Mouse (Mus musculus): ENCODE results near the gene Elobl. TPM values are rescaled to one million over a fixed set of nuclear protein-coding genes. Genes with fewer than 3 reads are reported as not detected.

Elobl gene
- polyA plus RNA-seq, 1 experiment from 2014 or later, result not detected

GRCm38 (mm10) chr11:88973776-88974701 lies 7.3 kb upstream of the Elobl start:
- no peaks in the 10 kb centered on the region for H3K27me3 ChIP-seq (ENCODE audit: insufficient read depth, low read length)
- H3K27ac ChIP-seq (ENCODE audit: low read depth), result peak overlapping the region; percentile 85
- peak overlapping the region; percentile 74 for H3K9ac ChIP-seq
- no peaks in the 10 kb centered on the region for H3K36me3 ChIP-seq (ENCODE audit: insufficient read depth)
- H3K9me3 ChIP-seq (ENCODE audit: low read depth, low read length), result no peaks in the 10 kb centered on the region
- H3K4me3 ChIP-seq (ENCODE audit: low read depth, low read length), result peak overlapping the region; percentile 65
- H3K4me2 ChIP-seq, result peak overlapping the region; percentile 79
- DNase-seq (peak; percentile 98), ATAC-seq (ENCODE audit: insufficient read depth) (peak; percentile 86)
- H3K4me1 ChIP-seq (ENCODE audit: insufficient read depth), result no peaks in the 10 kb centered on the region
- TF ChIP-seq CTCF (IDR thresholded peaks at IDR 0.05; ENCODE audit: low read depth), result peak; percentile 84
- 1% methylated on average over 62 of the region's 62 CpGs for WGBS

- Histone ChIP-seq H3K27me3 (ENCODE audit: insufficient read depth, low read length) (no peaks in the 10 kb centered on the region), H3K9me3 (ENCODE audit: low read depth, low read length) (no peaks in the 10 kb centered on the region), H3K27ac (ENCODE audit: low read depth) (no peak within 1 kb of the TSS), H3K4me3 (ENCODE audit: low read depth, low read length) (no peak within 1 kb of the TSS), H3K4me2 (no peak within 1 kb of the TSS), H3K36me3 (ENCODE audit: insufficient read depth) (no peaks in the 10 kb centered on the region), H3K9ac (no peak within 1 kb of the TSS), H3K4me1 (ENCODE audit: insufficient read depth) (no peaks in the 10 kb centered on the region)
- ATAC-seq (ENCODE audit: insufficient read depth) (no peak), DNase-seq (peak; percentile 26)
- TF ChIP-seq CTCF (IDR thresholded peaks at IDR 0.05; ENCODE audit: low read depth), result no peak
- whole genome bisulfite sequencing, result 25% methylated on average over 2 of the region's 2 CpGs
Measured at GRCm38 (mm10) chr11:88970202-88970732, 3.5 kb upstream of the Elobl start, which contains the start of gene Coil. Coil (plus strand) TSS chr11:88970252.

- Histone ChIP-seq H3K9ac (no peak overlapping the region), H3K4me3 (ENCODE audit: low read depth, low read length) (no peak overlapping the region), H3K9me3 (ENCODE audit: low read depth, low read length) (no peaks in the 10 kb centered on the region), H3K27ac (ENCODE audit: low read depth) (no peak overlapping the region), H3K27me3 (ENCODE audit: insufficient read depth, low read length) (no peaks in the 10 kb centered on the region), H3K36me3 (ENCODE audit: insufficient read depth) (no peaks in the 10 kb centered on the region), H3K4me1 (ENCODE audit: insufficient read depth) (0 out of 2 replicates have a peak, but pooled peaks cover 7% of the 10 kb centered on the region), H3K4me2 (no peak overlapping the region)
- TF ChIP-seq CTCF (IDR thresholded peaks at IDR 0.05; ENCODE audit: low read depth), result no peak
- DNase-seq (no peak), ATAC-seq (ENCODE audit: insufficient read depth) (no peak)
- WGBS, result 68% methylated on average over 3 of the region's 3 CpGs
Measured at GRCm38 (mm10) chr11:88958851-88959250, 7.9 kb downstream of the Elobl start.

GRCm38 (mm10) chr11:88955217-88955969 lies 11.3 kb downstream of the Elobl start, which contains the start of gene Scpep1:
Scpep1 (minus strand) TSS chr11:88955465.
- no peaks in the 10 kb centered on the region for H3K27me3 ChIP-seq (ENCODE audit: insufficient read depth, low read length)
- H3K9ac ChIP-seq, result peak within 1 kb of the TSS; percentile 56
- TF ChIP-seq CTCF (IDR thresholded peaks at IDR 0.05; ENCODE audit: low read depth), result peak; percentile 84
- no peaks in the 10 kb centered on the region for H3K9me3 ChIP-seq (ENCODE audit: low read depth, low read length)
- H3K4me2 ChIP-seq, result peak within 1 kb of the TSS; percentile 60
- DNase-seq (peak; percentile 99), ATAC-seq (ENCODE audit: insufficient read depth) (peak; percentile 98)
- WGBS, result 4% methylated on average over 34 of the region's 34 CpGs
- H3K27ac ChIP-seq (ENCODE audit: low read depth), result peak within 1 kb of the TSS; percentile 61; the same call in 1 of the 2 replicates
- 0 out of 2 replicates have a peak, but pooled peaks cover 7% of the 10 kb centered on the region for H3K4me1 ChIP-seq (ENCODE audit: insufficient read depth)
- peak within 1 kb of the TSS; percentile 47 for H3K4me3 ChIP-seq (ENCODE audit: low read depth, low read length)
- H3K36me3 ChIP-seq (ENCODE audit: insufficient read depth), result peaks cover 12% of the 10 kb centered on the region

- Histone ChIP-seq H3K4me2 (peak overlapping the region; percentile 60), H3K4me1 (ENCODE audit: insufficient read depth) (0 out of 2 replicates have a peak, but pooled peaks cover 7% of the 10 kb centered on the region), H3K4me3 (ENCODE audit: low read depth, low read length) (peak overlapping the region; percentile 47), H3K27me3 (ENCODE audit: insufficient read depth, low read length) (no peaks in the 10 kb centered on the region), H3K9me3 (ENCODE audit: low read depth, low read length) (no peaks in the 10 kb centered on the region), H3K9ac (peak overlapping the region; percentile 56), H3K27ac (ENCODE audit: low read depth) (peak overlapping the region; percentile 61; the same call in 1 of the 2 replicates), H3K36me3 (ENCODE audit: insufficient read depth) (peaks cover 12% of the 10 kb centered on the region)
- ATAC-seq (ENCODE audit: insufficient read depth) (peak; percentile 68; the same call in 1 of the 2 replicates), DNase-seq (peak; percentile 70)
- WGBS, result 0% methylated on average over 4 of the region's 4 CpGs
- no peak for TF ChIP-seq CTCF (IDR thresholded peaks at IDR 0.05; ENCODE audit: low read depth)
Measured at GRCm38 (mm10) chr11:88954803-88955202, 11.9 kb downstream of the Elobl start.

- no peak overlapping the region for H3K9ac ChIP-seq
- no peak overlapping the region for H3K4me2 ChIP-seq
- H3K4me1 ChIP-seq (ENCODE audit: insufficient read depth), result 0 out of 2 replicates have a peak, but pooled peaks cover 7% of the 10 kb centered on the region
- no peak for TF ChIP-seq CTCF (IDR thresholded peaks at IDR 0.05; ENCODE audit: low read depth)
- H3K36me3 ChIP-seq (ENCODE audit: insufficient read depth), result peaks cover 19% of the 10 kb centered on the region
- H3K4me3 ChIP-seq (ENCODE audit: low read depth, low read length), result no peak overlapping the region
- no peaks in the 10 kb centered on the region for H3K27me3 ChIP-seq (ENCODE audit: insufficient read depth, low read length)
- H3K9me3 ChIP-seq (ENCODE audit: low read depth, low read length), result no peaks in the 10 kb centered on the region
- H3K27ac ChIP-seq (ENCODE audit: low read depth), result no peak overlapping the region
- ATAC-seq (ENCODE audit: insufficient read depth), result no peak
- 91% methylated on average over 3 of the region's 3 CpGs for WGBS
- no peak for DNase-seq
Measured at GRCm38 (mm10) chr11:88953582-88953981, 13.1 kb downstream of the Elobl start.

All from lung, embryonic 14.5 days (tissue).